Mouse (Mus musculus): Measurements from ENCODE around the gene Kcnk13.

- TF ChIP-seq EP300 (optimal IDR thresholded peaks at IDR 0.05) (no peak), CTCF (IDR thresholded peaks at IDR 0.05; ENCODE audit: low read depth) (no peak)
Measured at GRCm38 (mm10) chr12:99979541-99979940, 15.2 kb downstream of the Kcnk13 start.
